Mouse (Mus musculus) MEL (cell line): ENCODE measurements around the gene Cyth3. TPM values are rescaled to one million over a fixed set of nuclear protein-coding genes. Genes with fewer than 3 reads are reported as not detected.

Experiments used
- DNase-seq: peaks from one replicate; pipeline ENCODE4 v3.0.0; 2011; ENCODE audit warnings: low read depth, low spot score
- H3K27ac ChIP-seq: 2 replicates; pipeline ENCODE4 v1.5.1; 2012; ENCODE audit warnings: low read depth, mild to moderate bottlenecking, control low read depth, low read length, moderate library complexity; ENCODE audit not compliant: control insufficient read depth
- H3K27me3 ChIP-seq, 2 experiments: fragments of 150-350 bp in 1 of 2; sonication (generic) in 1 of 2; 2 replicates each; pipeline ENCODE4 v1.6.1; 2012; ENCODE audit warnings: low read length in 2 of 2, mild to moderate bottlenecking in 2 of 2, improper control_type of control experiment in 1 of 2, moderate library complexity in 1 of 2; ENCODE audit not compliant: insufficient read depth in 2 of 2, control insufficient read depth in 1 of 2
- H3K36me3 ChIP-seq, 2 experiments: 2 replicates each; pipeline ENCODE4 v1.6.1; 2012 to 2014; ENCODE audit warnings: low read length in 2 of 2, improper control_type of control experiment in 1 of 2, inconsistent platforms in 1 of 2, mild to moderate bottlenecking in 1 of 2; ENCODE audit not compliant: insufficient read depth in 2 of 2, control insufficient read depth in 1 of 2
- H3K4me1 ChIP-seq, 2 experiments: fragments of 150-350 bp in 1 of 2; sonication (generic) in 1 of 2; 2 replicates each; pipeline ENCODE4 v1.6.1; 2012; ENCODE audit warnings: low read length in 2 of 2, improper control_type of control experiment in 1 of 2, mild to moderate bottlenecking in 1 of 2; ENCODE audit not compliant: insufficient read depth in 2 of 2, control insufficient read depth in 1 of 2
- H3K4me3 ChIP-seq, 2 experiments: fragments of 150-350 bp in 1 of 2; sonication (generic) in 1 of 2; 2 replicates each; pipeline ENCODE4 v1.5.1; 2012; ENCODE audit warnings: low read depth in 2 of 2, low read length in 2 of 2, mild to moderate bottlenecking in 2 of 2, moderate library complexity in 2 of 2, control low read depth in 1 of 2, improper control_type of control experiment in 1 of 2; ENCODE audit not compliant: control insufficient read depth in 1 of 2, insufficient read depth in 1 of 2
- H3K79me2 ChIP-seq: 2 replicates; pipeline ENCODE4 v1.6.1; 2012; ENCODE audit warnings: mild to moderate bottlenecking, low read length, moderate library complexity; ENCODE audit not compliant: control insufficient read depth, poor library complexity, insufficient read depth
- H3K9ac ChIP-seq: 2 replicates; pipeline ENCODE4 v1.6.1; 2012; ENCODE audit warnings: low read depth, mild to moderate bottlenecking, control low read depth, low read length, moderate library complexity; ENCODE audit not compliant: control insufficient read depth, poor library complexity, severe bottlenecking
- H3K9me3 ChIP-seq: fragments of 150-350 bp; sonication (generic); replicated peaks from 2 replicates; pipeline ENCODE4 v1.6.1; 2012; ENCODE audit warnings: mild to moderate bottlenecking, low read length, improper control_type of control experiment, moderate library complexity; ENCODE audit not compliant: insufficient read depth
- CHD1 ChIP-seq: IDR thresholded peaks from 2 replicates; pipeline ENCODE4 v1.6.1; 2012; ENCODE audit warnings: low read depth, mild to moderate bottlenecking, inconsistent platforms, low read length, improper control_type of control experiment
- CTCF ChIP-seq, 3 experiments: IDR thresholded peaks in 2 of 3; conservative IDR thresholded peaks in 1 of 3; 2 replicates each; pipeline ENCODE4 v1.5.1; 2011 to 2012; ENCODE audit warnings: low read length in 3 of 3, low read depth in 2 of 3, mild to moderate bottlenecking in 2 of 3, improper control_type of control experiment in 1 of 3, inconsistent platforms in 1 of 3, mixed read lengths in 1 of 3, moderate library complexity in 1 of 3; ENCODE audit not compliant: control insufficient read depth in 1 of 3, insufficient read depth in 1 of 3, poor library complexity in 1 of 3, severe bottlenecking in 1 of 3
- E2F4 ChIP-seq: IDR thresholded peaks from 2 replicates; pipeline ENCODE4 v1.6.1; 2011; ENCODE audit warnings: low read depth, low read length, improper control_type of control experiment, borderline replicate concordance
- ELF1 ChIP-seq: IDR thresholded peaks from 2 replicates; pipeline ENCODE4 v1.6.1; 2014; ENCODE audit warnings: low read depth, mild to moderate bottlenecking, inconsistent platforms, low read length, improper control_type of control experiment, moderate library complexity
- EP300 ChIP-seq, 2 experiments: IDR thresholded peaks; 2 replicates each; pipeline ENCODE4 v1.6.1; 2011; ENCODE audit warnings: improper control_type of control experiment in 2 of 2, low read length in 2 of 2, low read depth in 1 of 2, mild to moderate bottlenecking in 1 of 2
- ETS1 ChIP-seq: IDR thresholded peaks from 2 replicates; pipeline ENCODE4 v1.6.1; 2012; ENCODE audit warnings: low read depth, mild to moderate bottlenecking, inconsistent platforms, low read length, improper control_type of control experiment, moderate library complexity
- JUND ChIP-seq: IDR thresholded peaks from 2 replicates; pipeline ENCODE4 v1.6.1; 2011; ENCODE audit warnings: low read depth, mild to moderate bottlenecking, improper control_type of control experiment, low read length
- KAT2A ChIP-seq: conservative IDR thresholded peaks from 2 replicates; pipeline ENCODE4 v1.6.1; 2012; ENCODE audit warnings: low read depth, low read length, improper control_type of control experiment, inconsistent platforms
- MAFK ChIP-seq: IDR thresholded peaks from 2 replicates; pipeline ENCODE4 v1.6.1; 2011; ENCODE audit warnings: low read depth, mild to moderate bottlenecking, low read length, improper control_type of control experiment, borderline replicate concordance
- MEF2A ChIP-seq: IDR thresholded peaks from 2 replicates; pipeline ENCODE4 v1.6.1; 2014; ENCODE audit warnings: low read depth, mild to moderate bottlenecking, inconsistent platforms, low read length, improper control_type of control experiment; ENCODE audit not compliant: poor library complexity, insufficient replicate concordance, severe bottlenecking; ENCODE audit errors: extremely low read depth
- MYC ChIP-seq: IDR thresholded peaks from 2 replicates; pipeline ENCODE4 v1.6.1; 2011; ENCODE audit warnings: low read depth, mild to moderate bottlenecking, low read length, improper control_type of control experiment, moderate library complexity
- NRF1 ChIP-seq: IDR thresholded peaks from 2 replicates; pipeline ENCODE4 v1.6.1; 2014; ENCODE audit warnings: low read depth, mild to moderate bottlenecking, inconsistent platforms, low read length, improper control_type of control experiment, moderate library complexity; ENCODE audit not compliant: poor library complexity, insufficient read depth, severe bottlenecking
- POLR2A ChIP-seq, 2 experiments: IDR thresholded peaks; 2 replicates each; pipeline ENCODE4 v1.6.1; 2011 to 2012; ENCODE audit warnings: low read length in 2 of 2, mild to moderate bottlenecking in 2 of 2, control low read depth in 1 of 2, improper control_type of control experiment in 1 of 2, low read depth in 1 of 2, moderate library complexity in 1 of 2; ENCODE audit not compliant: control insufficient read depth in 1 of 2, insufficient read depth in 1 of 2, poor library complexity in 1 of 2
- POLR2AphosphoS5 ChIP-seq: IDR thresholded peaks from 2 replicates; pipeline ENCODE4 v1.6.1; 2012; ENCODE audit warnings: low read depth, borderline replicate concordance, mild to moderate bottlenecking, inconsistent platforms, low read length, moderate library complexity, mixed read lengths
- RCOR1 ChIP-seq: IDR thresholded peaks from 2 replicates; pipeline ENCODE4 v1.6.1; 2012; ENCODE audit warnings: low read depth, mild to moderate bottlenecking, inconsistent platforms, low read length, improper control_type of control experiment
- SIN3A ChIP-seq: IDR thresholded peaks from 2 replicates; pipeline ENCODE4 v1.6.1; 2012; ENCODE audit warnings: low read length, improper control_type of control experiment, inconsistent platforms
- SMC3 ChIP-seq: IDR thresholded peaks from 2 replicates; pipeline ENCODE4 v1.6.1; 2011; ENCODE audit warnings: low read depth, low read length, improper control_type of control experiment
- TBP ChIP-seq: IDR thresholded peaks from 2 replicates; pipeline ENCODE4 v1.8.0; 2011; ENCODE audit warnings: low read depth, low read length, improper control_type of control experiment
- TCF12 ChIP-seq: IDR thresholded peaks from 2 replicates; pipeline ENCODE4 v1.6.1; 2014; ENCODE audit warnings: low read depth, mild to moderate bottlenecking, inconsistent platforms, low read length, improper control_type of control experiment, moderate library complexity
- USF1 ChIP-seq: IDR thresholded peaks from 2 replicates; pipeline ENCODE4 v1.6.1; 2014; ENCODE audit warnings: low read depth, mild to moderate bottlenecking, inconsistent platforms, low read length, improper control_type of control experiment, moderate library complexity
- USF2 ChIP-seq, 2 experiments: IDR thresholded peaks; 2 replicates each; pipeline ENCODE4 v1.6.1; 2011 to 2012; ENCODE audit warnings: improper control_type of control experiment in 2 of 2, low read length in 2 of 2, borderline replicate concordance in 1 of 2, inconsistent platforms in 1 of 2, low read depth in 1 of 2, mild to moderate bottlenecking in 1 of 2; ENCODE audit not compliant: insufficient read depth in 1 of 2
- ZC3H11A ChIP-seq: IDR thresholded peaks from 2 replicates; pipeline ENCODE4 v1.6.1; 2012; ENCODE audit warnings: low read depth, mild to moderate bottlenecking, inconsistent platforms, low read length, improper control_type of control experiment
- ZKSCAN1 ChIP-seq: IDR thresholded peaks from 2 replicates; pipeline ENCODE4 v1.6.1; 2012; ENCODE audit warnings: low read depth, mild to moderate bottlenecking, inconsistent platforms, low read length, improper control_type of control experiment, moderate library complexity
- ZNF384 ChIP-seq: IDR thresholded peaks from 2 replicates; pipeline ENCODE4 v1.6.1; 2012; ENCODE audit warnings: low read depth, mild to moderate bottlenecking, inconsistent platforms, low read length, improper control_type of control experiment
- polyA plus RNA-seq, 2 experiments: library from polyadenylated mRNA; stranded (reverse) in 1 of 2; unstranded in 1 of 2; fragments of >175 nt in 1 of 2; fragments of >200 nt in 1 of 2; gene quantifications; 2 replicates each; pipeline versions ENCODE4 v1.2.1 to v1.2.4; 2012; ENCODE audit warnings: low replicate concordance in 2 of 2, low read depth in 1 of 2; ENCODE audit not compliant: insufficient read length in 2 of 2, insufficient read depth in 1 of 2, missing spikeins in 1 of 2
- total RNA-seq: library from RNA; depleted of rRNA; stranded (reverse); fragments of 300-350 nt; gene quantifications from 2 replicates; pipeline ENCODE4 v1.2.3, GENCODE M21; 2012

Cyth3 gene
- total and polyA plus RNA-seq, 3 experiments: 41.1 to 44.9 TPM; not detected in 1

DNA sequence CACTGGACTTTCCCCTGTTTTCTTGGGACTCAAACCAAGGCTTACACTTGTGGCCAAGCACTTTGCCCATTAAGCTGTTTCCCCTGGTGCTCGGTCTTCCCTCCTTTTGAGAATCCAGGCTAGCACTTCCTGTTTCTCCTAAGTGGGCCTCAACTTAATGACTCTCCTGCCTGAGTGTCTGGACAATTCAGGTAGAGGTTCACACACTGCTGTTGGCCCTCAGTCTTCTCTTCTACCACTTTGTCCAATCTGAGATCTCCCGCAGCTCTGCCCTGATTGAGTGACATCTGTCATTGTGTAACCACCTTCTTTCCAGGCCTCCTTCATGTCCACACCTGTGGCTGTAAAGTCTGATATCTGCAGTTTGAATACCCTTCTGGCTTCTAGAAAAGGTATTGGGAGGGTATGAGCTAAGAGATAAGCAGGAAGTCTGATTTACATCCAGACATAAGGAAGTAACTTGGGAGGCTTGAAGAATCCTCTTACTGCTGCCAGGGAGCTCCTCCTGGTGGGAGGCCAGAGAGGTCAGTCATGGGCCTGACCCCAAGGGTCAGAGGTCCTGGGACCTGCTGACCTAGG, 127.5 kb downstream of the Cyth3 start:
- no peak overlapping the region for H3K4me3 ChIP-seq
- no peak for DNase-seq
- H3K79me2 ChIP-seq: no peaks in the 10 kb centered on the region
- H3K9me3 ChIP-seq: no peaks in the 10 kb centered on the region
- H3K4me1 ChIP-seq: no peaks in the 10 kb centered on the region
- H3K9ac ChIP-seq: no peak overlapping the region
- H3K27ac ChIP-seq: no peak overlapping the region
- TF ChIP-seq ETS1: no peak
- TF ChIP-seq USF1: no peak
- TF ChIP-seq ELF1: no peak
- no peak for TF ChIP-seq POLR2AphosphoS5
- no peak for TF ChIP-seq ZC3H11A
- no peak for TF ChIP-seq SIN3A
- no peak for TF ChIP-seq MAFK
- TF ChIP-seq JUND: no peak
- no peak for TF ChIP-seq NRF1
- no peak for TF ChIP-seq EP300 (IDR thresholded peaks at IDR 0.05; ENCODE audit: low read depth in 1 of 2, low read length in 2 of 2)
- no peaks in the 10 kb centered on the region for H3K36me3 ChIP-seq
- no peaks in the 10 kb centered on the region for H3K27me3 ChIP-seq

DNA sequence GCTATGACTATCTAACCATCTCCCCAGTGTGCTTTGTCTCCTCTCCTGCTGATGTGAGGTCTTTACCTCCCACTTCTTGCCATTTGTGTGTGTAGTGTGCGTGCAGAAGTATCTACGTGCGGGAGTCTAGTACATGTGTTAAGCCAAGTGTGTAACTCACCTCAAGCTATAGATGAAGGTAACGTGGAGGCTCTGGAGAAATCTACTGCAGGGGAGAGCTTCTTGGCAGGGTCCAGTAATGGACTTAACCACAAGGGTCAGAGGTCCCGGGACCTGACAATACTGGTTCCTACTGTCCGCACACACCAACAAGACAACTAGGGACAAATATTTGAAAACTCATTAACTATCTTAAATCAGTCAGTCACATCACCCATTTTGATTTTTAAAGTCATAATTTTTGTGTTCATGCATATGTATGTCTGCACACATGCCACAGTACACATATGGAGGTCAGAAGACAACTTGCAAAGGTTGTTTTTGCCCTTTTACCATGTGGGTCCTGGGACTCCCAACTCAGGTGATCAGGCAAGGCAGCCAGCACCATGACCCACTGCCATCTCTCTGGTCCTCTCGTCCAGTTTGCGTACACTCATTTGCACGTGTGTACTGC, 133.4 kb downstream of the Cyth3 start:
- no peak for TF ChIP-seq JUND
- no peak for TF ChIP-seq ZNF384
- TF ChIP-seq E2F4: no peak
- no peak for TF ChIP-seq MYC
- TF ChIP-seq ETS1: no peak
- no peak for TF ChIP-seq TCF12
- no peak for TF ChIP-seq MAFK
- no peak for TF ChIP-seq CTCF (IDR thresholded peaks at IDR 0.05 in 2 of 3, conservative IDR thresholded peaks at IDR 0.05 in 1 of 3; ENCODE audit: control insufficient read depth in 1 of 3, insufficient read depth in 1 of 3, low read depth in 2 of 3, low read length in 3 of 3, poor library complexity in 1 of 3, severe bottlenecking in 1 of 3)
- TF ChIP-seq SMC3: no peak
- TF ChIP-seq CHD1: no peak
- no peak for TF ChIP-seq ELF1
- TF ChIP-seq POLR2A (IDR thresholded peaks at IDR 0.05; ENCODE audit: control insufficient read depth in 1 of 2, insufficient read depth in 1 of 2, low read depth in 1 of 2, low read length in 2 of 2, poor library complexity in 1 of 2): no peak
- TF ChIP-seq ZKSCAN1: no peak
- no peak for TF ChIP-seq TBP
- no peak for TF ChIP-seq MEF2A
- no peak for TF ChIP-seq POLR2AphosphoS5
- TF ChIP-seq KAT2A: no peak
- no peak for TF ChIP-seq RCOR1
- TF ChIP-seq USF2 (IDR thresholded peaks at IDR 0.05; ENCODE audit: borderline replicate concordance in 1 of 2, insufficient read depth in 1 of 2, low read depth in 1 of 2, low read length in 2 of 2): no peak
- no peak for TF ChIP-seq NRF1

More for the DNA sequence above, 133.4 kb downstream of the Cyth3 start:
- no peaks in the 10 kb centered on the region for H3K27me3 ChIP-seq
- H3K36me3 ChIP-seq: no peaks in the 10 kb centered on the region; a peak in 1 of 4 replicates
- H3K27ac ChIP-seq: no peak overlapping the region
- no peak for DNase-seq
- H3K9me3 ChIP-seq: no peaks in the 10 kb centered on the region
- 0 out of 2 replicates have a peak, but pooled peaks cover 1% of the 10 kb centered on the region for H3K79me2 ChIP-seq
- peaks cover 0 to 7% of the 10 kb centered on the region in 2 experiments; a peak in 1 of 4 replicates for H3K4me1 ChIP-seq
- no peak overlapping the region for H3K9ac ChIP-seq
- no peak overlapping the region for H3K4me3 ChIP-seq
